Mouse (Mus musculus): ENCODE data around the gene Sox4. TPM values are rescaled to one million over a fixed set of nuclear protein-coding genes. Genes with fewer than 3 reads are reported as not detected.

Sox4 gene
- polyA plus RNA-seq, 1 experiment from 2014 or later = 165 TPM

GRCm38 (mm10) chr13:28931776-28932175 is 21.7 kb downstream of the Sox4 start:
- Histone ChIP-seq H3K36me3 (ENCODE audit: control insufficient read depth, insufficient read depth, low read length) (no peaks in the 10 kb centered on the region), H3K4me3 (ENCODE audit: low read depth, low read length) (no peak overlapping the region), H3K9me3 (ENCODE audit: control insufficient read depth, low read length) (no peaks in the 10 kb centered on the region), H3K4me2 (ENCODE audit: low read depth) (no peak overlapping the region), H3K4me1 (ENCODE audit: control insufficient read depth, insufficient read depth, low read length) (no peaks in the 10 kb centered on the region), H3K27ac (ENCODE audit: low read depth, low read length) (no peak overlapping the region), H3K9ac (ENCODE audit: low read length) (no peak overlapping the region), H3K27me3 (ENCODE audit: control insufficient read depth, insufficient read depth, low read length) (no peaks in the 10 kb centered on the region)
- ATAC-seq (ENCODE audit: insufficient read depth, low FRiP score, low TSS enrichment) (no peak), DNase-seq (ENCODE audit: low spot score) (no peak)
- 50% methylated on average over 3 of the region's 3 CpGs for WGBS

- Histone ChIP-seq H3K4me1 (ENCODE audit: control insufficient read depth, insufficient read depth, low read length) (no peaks in the 10 kb centered on the region), H3K4me3 (ENCODE audit: low read depth, low read length) (no peak overlapping the region), H3K9me3 (ENCODE audit: control insufficient read depth, low read length) (no peaks in the 10 kb centered on the region), H3K27me3 (ENCODE audit: control insufficient read depth, insufficient read depth, low read length) (no peaks in the 10 kb centered on the region), H3K4me2 (ENCODE audit: low read depth) (no peak overlapping the region), H3K36me3 (ENCODE audit: control insufficient read depth, insufficient read depth, low read length) (no peaks in the 10 kb centered on the region), H3K27ac (ENCODE audit: low read depth, low read length) (no peak overlapping the region), H3K9ac (ENCODE audit: low read length) (no peak overlapping the region)
- ATAC-seq (ENCODE audit: insufficient read depth, low FRiP score, low TSS enrichment) (no peak), DNase-seq (ENCODE audit: low spot score) (no peak)
- 94% methylated on average over 3 of the region's 3 CpGs for WGBS
Observed at GRCm38 (mm10) chr13:28931266-28931665, 22.2 kb downstream of the Sox4 start.

- H3K4me2 ChIP-seq (ENCODE audit: low read depth) = no peak overlapping the region
- no peaks in the 10 kb centered on the region for H3K27me3 ChIP-seq (ENCODE audit: control insufficient read depth, insufficient read depth, low read length)
- ATAC-seq (ENCODE audit: insufficient read depth, low FRiP score, low TSS enrichment) = no peak
- H3K27ac ChIP-seq (ENCODE audit: low read depth, low read length) = no peak overlapping the region
- H3K9me3 ChIP-seq (ENCODE audit: control insufficient read depth, low read length) = no peaks in the 10 kb centered on the region
- no peak for DNase-seq (ENCODE audit: low spot score)
- H3K36me3 ChIP-seq (ENCODE audit: control insufficient read depth, insufficient read depth, low read length) = no peaks in the 10 kb centered on the region
- no peaks in the 10 kb centered on the region for H3K4me1 ChIP-seq (ENCODE audit: control insufficient read depth, insufficient read depth, low read length)
- 75% methylated on average over 4 of the region's 4 CpGs for WGBS
- no peak overlapping the region for H3K9ac ChIP-seq (ENCODE audit: low read length)
- no peak overlapping the region for H3K4me3 ChIP-seq (ENCODE audit: low read depth, low read length)
Observed at GRCm38 (mm10) chr13:28930364-28930763, 23.1 kb downstream of the Sox4 start.

GRCm38 (mm10) chr13:28929936-28930335 is 23.6 kb downstream of the Sox4 start:
- H3K4me2 ChIP-seq (ENCODE audit: low read depth) = no peak overlapping the region
- no peaks in the 10 kb centered on the region for H3K27me3 ChIP-seq (ENCODE audit: control insufficient read depth, insufficient read depth, low read length)
- no peaks in the 10 kb centered on the region for H3K4me1 ChIP-seq (ENCODE audit: control insufficient read depth, insufficient read depth, low read length)
- WGBS = 36% methylated on average over 3 of the region's 3 CpGs
- no peak overlapping the region for H3K27ac ChIP-seq (ENCODE audit: low read depth, low read length)
- no peak for ATAC-seq (ENCODE audit: insufficient read depth, low FRiP score, low TSS enrichment)
- H3K9me3 ChIP-seq (ENCODE audit: control insufficient read depth, low read length) = no peaks in the 10 kb centered on the region
- no peak overlapping the region for H3K9ac ChIP-seq (ENCODE audit: low read length)
- H3K4me3 ChIP-seq (ENCODE audit: low read depth, low read length) = no peak overlapping the region
- no peaks in the 10 kb centered on the region for H3K36me3 ChIP-seq (ENCODE audit: control insufficient read depth, insufficient read depth, low read length)
- DNase-seq (ENCODE audit: low spot score) = no peak

- DNase-seq (ENCODE audit: low spot score) = no peak
- Histone ChIP-seq H3K4me2 (ENCODE audit: low read depth) (no peak overlapping the region), H3K27ac (ENCODE audit: low read depth, low read length) (no peak overlapping the region), H3K9ac (ENCODE audit: low read length) (no peak overlapping the region), H3K9me3 (ENCODE audit: control insufficient read depth, low read length) (no peaks in the 10 kb centered on the region), H3K36me3 (ENCODE audit: control insufficient read depth, insufficient read depth, low read length) (no peaks in the 10 kb centered on the region), H3K27me3 (ENCODE audit: control insufficient read depth, insufficient read depth, low read length) (no peaks in the 10 kb centered on the region), H3K4me1 (ENCODE audit: control insufficient read depth, insufficient read depth, low read length) (no peaks in the 10 kb centered on the region), H3K4me3 (ENCODE audit: low read depth, low read length) (no peak overlapping the region)
- WGBS = 96% methylated on average over 3 of the region's 3 CpGs
- ATAC-seq (ENCODE audit: insufficient read depth, low FRiP score, low TSS enrichment) = no peak
Observed at GRCm38 (mm10) chr13:28923136-28923535, 30.4 kb downstream of the Sox4 start.

GRCm38 (mm10) chr13:28917379-28918250 is 35.9 kb downstream of the Sox4 start:
- H3K27ac ChIP-seq (ENCODE audit: low read depth, low read length) = no peak overlapping the region
- no peaks in the 10 kb centered on the region for H3K27me3 ChIP-seq (ENCODE audit: control insufficient read depth, insufficient read depth, low read length)
- ATAC-seq (ENCODE audit: insufficient read depth, low FRiP score, low TSS enrichment) (no peak), DNase-seq (ENCODE audit: low spot score) (no peak)
- H3K9ac ChIP-seq (ENCODE audit: low read length) = no peak overlapping the region
- H3K4me1 ChIP-seq (ENCODE audit: control insufficient read depth, insufficient read depth, low read length) = no peaks in the 10 kb centered on the region
- H3K36me3 ChIP-seq (ENCODE audit: control insufficient read depth, insufficient read depth, low read length) = no peaks in the 10 kb centered on the region
- H3K4me2 ChIP-seq (ENCODE audit: low read depth) = no peak overlapping the region
- H3K9me3 ChIP-seq (ENCODE audit: control insufficient read depth, low read length) = no peaks in the 10 kb centered on the region
- no peak overlapping the region for H3K4me3 ChIP-seq (ENCODE audit: low read depth, low read length)
- WGBS = 85% methylated on average over 10 of the region's 10 CpGs

- H3K27me3 ChIP-seq (ENCODE audit: control insufficient read depth, insufficient read depth, low read length) = no peaks in the 10 kb centered on the region
- no peaks in the 10 kb centered on the region for H3K4me1 ChIP-seq (ENCODE audit: control insufficient read depth, insufficient read depth, low read length)
- 65% methylated on average over 6 of the region's 6 CpGs for WGBS
- H3K9me3 ChIP-seq (ENCODE audit: control insufficient read depth, low read length) = no peaks in the 10 kb centered on the region
- no peak overlapping the region for H3K4me3 ChIP-seq (ENCODE audit: low read depth, low read length)
- DNase-seq (ENCODE audit: low spot score) (no peak), ATAC-seq (ENCODE audit: insufficient read depth, low FRiP score, low TSS enrichment) (no peak)
- H3K4me2 ChIP-seq (ENCODE audit: low read depth) = no peak overlapping the region
- H3K36me3 ChIP-seq (ENCODE audit: control insufficient read depth, insufficient read depth, low read length) = no peaks in the 10 kb centered on the region
- no peak overlapping the region for H3K9ac ChIP-seq (ENCODE audit: low read length)
- H3K27ac ChIP-seq (ENCODE audit: low read depth, low read length) = no peak overlapping the region
Observed at GRCm38 (mm10) chr13:28913656-28914055, 39.9 kb downstream of the Sox4 start.

- Histone ChIP-seq H3K36me3 (ENCODE audit: control insufficient read depth, insufficient read depth, low read length) (no peaks in the 10 kb centered on the region), H3K27ac (ENCODE audit: low read depth, low read length) (no peak overlapping the region), H3K9ac (ENCODE audit: low read length) (no peak overlapping the region), H3K4me3 (ENCODE audit: low read depth, low read length) (no peak overlapping the region), H3K4me1 (ENCODE audit: control insufficient read depth, insufficient read depth, low read length) (no peaks in the 10 kb centered on the region), H3K4me2 (ENCODE audit: low read depth) (no peak overlapping the region), H3K27me3 (ENCODE audit: control insufficient read depth, insufficient read depth, low read length) (no peaks in the 10 kb centered on the region), H3K9me3 (ENCODE audit: control insufficient read depth, low read length) (no peaks in the 10 kb centered on the region)
- DNase-seq (ENCODE audit: low spot score) (no peak), ATAC-seq (ENCODE audit: insufficient read depth, low FRiP score, low TSS enrichment) (no peak)
- WGBS = 83% methylated on average over 10 of the region's 10 CpGs
Observed at GRCm38 (mm10) chr13:28906981-28907380, 46.5 kb downstream of the Sox4 start.
